Mouse (Mus musculus): ENCODE results near the gene Slc35f4.

- TF ChIP-seq POLR2A (IDR thresholded peaks at IDR 0.05; ENCODE audit: insufficient read depth, low read depth, low read length) (no peak), CTCF (IDR thresholded peaks at IDR 0.05; ENCODE audit: insufficient read depth, low read depth, low read length) (no peak)
Measured at GRCm38 (mm10) chr14:49309670-49310069, 216.2 kb downstream of the Slc35f4 start.

Data from olfactory bulb, adult 2 months (tissue).